Mouse (Mus musculus): ENCODE data around the gene Rinl. TPM values are rescaled to one million over a fixed set of nuclear protein-coding genes. Genes with fewer than 3 reads are reported as not detected.

Gene Rinl
- polyA plus RNA-seq, 1 experiment from 2014 or later, result 3.3 TPM

DNA sequence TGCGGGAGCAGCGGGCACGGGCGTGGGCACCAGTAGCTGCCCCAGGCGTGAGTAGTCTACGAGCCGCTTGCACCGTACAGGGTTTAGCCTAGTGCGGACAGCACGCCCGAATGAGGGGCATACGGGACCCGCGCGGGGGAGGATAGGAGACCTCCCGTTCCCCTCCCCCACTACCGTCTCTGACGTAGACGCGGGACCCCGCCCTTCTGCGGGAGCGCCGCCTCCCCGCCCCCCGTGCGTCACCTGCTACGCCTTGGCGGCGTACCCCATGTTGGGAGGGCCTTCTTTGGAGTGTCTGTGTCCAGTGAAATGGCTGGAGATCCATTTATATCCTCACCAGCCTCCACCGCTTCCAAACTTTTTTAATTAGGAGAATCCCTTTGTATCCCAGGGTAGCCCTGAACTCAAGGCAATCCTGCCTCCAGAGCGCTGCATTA is 20.2 kb downstream of the Rinl start:
- Histone ChIP-seq H3K4me2 (replicated peaks; ENCODE audit: low read depth, low read length) (peak overlapping the region; percentile 72), H3K4me1 (ENCODE audit: control insufficient read depth, insufficient read depth, low read length) (peaks cover 18% of the 10 kb centered on the region), H3K27me3 (ENCODE audit: control insufficient read depth, insufficient read depth, low read length) (no peaks in the 10 kb centered on the region), H3K27ac (ENCODE audit: low read length) (peak overlapping the region; percentile 100), H3K9ac (replicated peaks; ENCODE audit: low read depth, low read length) (peak overlapping the region; percentile 82), H3K36me3 (ENCODE audit: control insufficient read depth, insufficient read depth, low read length) (peaks cover 19% of the 10 kb centered on the region), H3K4me3 (ENCODE audit: low read depth, low read length) (peak overlapping the region; percentile 69), H3K9me3 (ENCODE audit: control insufficient read depth, low read depth, low read length) (no peaks in the 10 kb centered on the region)
- peak; percentile 69 for ATAC-seq (ENCODE audit: insufficient number of reproducible peaks, insufficient read depth, low FRiP score, low read depth)
- WGBS, result 0% methylated on average over 31 of the region's 32 CpGs

DNA sequence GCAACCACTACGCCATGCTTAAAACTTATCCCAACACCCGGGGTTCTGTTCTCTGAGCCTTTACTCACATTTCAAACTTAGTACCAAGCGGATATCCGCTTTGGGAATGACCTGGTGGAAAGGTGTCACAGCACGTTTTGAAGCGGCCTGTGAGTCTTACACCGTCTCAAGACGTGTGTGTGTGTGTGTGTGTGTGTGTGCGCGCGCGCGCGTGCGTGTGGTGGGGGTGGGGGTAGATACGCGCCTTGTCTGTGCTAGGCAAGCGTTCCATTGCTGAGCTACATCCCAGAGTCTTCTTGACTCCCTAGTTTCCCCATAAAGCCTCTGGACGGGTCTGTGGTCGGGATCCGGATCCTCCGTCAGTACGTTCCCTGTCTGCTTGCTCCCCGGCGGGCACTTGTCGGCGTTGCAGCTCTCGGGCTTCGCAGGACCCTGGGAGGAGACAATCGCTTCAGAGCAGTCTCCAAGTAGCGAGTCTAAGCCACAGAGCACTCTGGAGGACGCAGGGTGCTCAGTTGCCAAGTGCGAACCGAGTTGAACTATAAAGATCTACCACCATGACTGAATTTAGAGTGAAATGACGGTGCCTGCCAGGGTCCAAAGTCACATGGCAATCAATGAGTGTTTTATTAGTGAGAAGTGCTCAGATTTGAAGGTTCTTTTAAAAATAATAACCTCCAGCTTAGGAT is 20.8 kb downstream of the Rinl start:
- ATAC-seq (ENCODE audit: insufficient number of reproducible peaks, insufficient read depth, low FRiP score, low read depth), result peak; percentile 14; the same call in 1 of the 2 replicates
- peak overlapping the region; percentile 82 for H3K9ac ChIP-seq (replicated peaks; ENCODE audit: low read depth, low read length)
- WGBS, result under 1% methylated on average over 35 of the region's 35 CpGs
- peaks cover 25% of the 10 kb centered on the region for H3K36me3 ChIP-seq (ENCODE audit: control insufficient read depth, insufficient read depth, low read length)
- H3K4me1 ChIP-seq (ENCODE audit: control insufficient read depth, insufficient read depth, low read length), result peaks cover 16% of the 10 kb centered on the region; the same call in 1 of the 2 replicates
- peak overlapping the region; percentile 69 for H3K4me3 ChIP-seq (ENCODE audit: low read depth, low read length)
- H3K4me2 ChIP-seq (replicated peaks; ENCODE audit: low read depth, low read length), result peak overlapping the region; percentile 72
- H3K27me3 ChIP-seq (ENCODE audit: control insufficient read depth, insufficient read depth, low read length), result no peaks in the 10 kb centered on the region
- peak overlapping the region; percentile 100 for H3K27ac ChIP-seq (ENCODE audit: low read length)
- no peaks in the 10 kb centered on the region for H3K9me3 ChIP-seq (ENCODE audit: control insufficient read depth, low read depth, low read length)

- Histone ChIP-seq H3K4me3 (ENCODE audit: low read depth, low read length) (peak overlapping the region; percentile 73), H3K4me2 (replicated peaks; ENCODE audit: low read depth, low read length) (peak overlapping the region; percentile 72), H3K9ac (replicated peaks; ENCODE audit: low read depth, low read length) (peak overlapping the region; percentile 98), H3K4me1 (ENCODE audit: control insufficient read depth, insufficient read depth, low read length) (peaks cover 20% of the 10 kb centered on the region), H3K27ac (ENCODE audit: low read length) (peak overlapping the region; percentile 100), H3K36me3 (ENCODE audit: control insufficient read depth, insufficient read depth, low read length) (peaks cover 34% of the 10 kb centered on the region), H3K9me3 (ENCODE audit: control insufficient read depth, low read depth, low read length) (no peaks in the 10 kb centered on the region), H3K27me3 (ENCODE audit: control insufficient read depth, insufficient read depth, low read length) (no peaks in the 10 kb centered on the region)
- under 1% methylated on average over 70 of the region's 70 CpGs for WGBS
- ATAC-seq (ENCODE audit: insufficient number of reproducible peaks, insufficient read depth, low FRiP score, low read depth), result peak; percentile 91
These were observed 21.6 kb downstream of the Rinl start for GRCm38 (mm10) chr7:28810107-28811066.

GRCm38 (mm10) chr7:28811228-28811627 is 22.5 kb downstream of the Rinl start:
- Histone ChIP-seq H3K27me3 (ENCODE audit: control insufficient read depth, insufficient read depth, low read length) (no peaks in the 10 kb centered on the region), H3K27ac (ENCODE audit: low read length) (peak overlapping the region; percentile 99), H3K4me1 (ENCODE audit: control insufficient read depth, insufficient read depth, low read length) (peaks cover 22% of the 10 kb centered on the region), H3K4me2 (replicated peaks; ENCODE audit: low read depth, low read length) (peak overlapping the region; percentile 95), H3K4me3 (ENCODE audit: low read depth, low read length) (peak overlapping the region; percentile 73), H3K9me3 (ENCODE audit: control insufficient read depth, low read depth, low read length) (no peaks in the 10 kb centered on the region), H3K36me3 (ENCODE audit: control insufficient read depth, insufficient read depth, low read length) (peaks cover 42% of the 10 kb centered on the region), H3K9ac (replicated peaks; ENCODE audit: low read depth, low read length) (peak overlapping the region; percentile 98)
- ATAC-seq (ENCODE audit: insufficient number of reproducible peaks, insufficient read depth, low FRiP score, low read depth), result peak; percentile 24; the same call in 1 of the 2 replicates
- 0% methylated on average over 40 of the region's 40 CpGs for WGBS

GRCm38 (mm10) chr7:28811640-28812275 is 23.0 kb downstream of the Rinl start:
- H3K27me3 ChIP-seq (ENCODE audit: control insufficient read depth, insufficient read depth, low read length), result no peaks in the 10 kb centered on the region
- H3K4me3 ChIP-seq (ENCODE audit: low read depth, low read length), result peak overlapping the region; percentile 73
- peak overlapping the region; percentile 27; the same call in 1 of the 2 replicates for H3K27ac ChIP-seq (ENCODE audit: low read length)
- peak overlapping the region; percentile 98 for H3K9ac ChIP-seq (replicated peaks; ENCODE audit: low read depth, low read length)
- H3K4me1 ChIP-seq (ENCODE audit: control insufficient read depth, insufficient read depth, low read length), result peaks cover 22% of the 10 kb centered on the region
- no peak for ATAC-seq (ENCODE audit: insufficient number of reproducible peaks, insufficient read depth, low FRiP score, low read depth)
- H3K4me2 ChIP-seq (replicated peaks; ENCODE audit: low read depth, low read length), result peak overlapping the region; percentile 95
- no peaks in the 10 kb centered on the region for H3K9me3 ChIP-seq (ENCODE audit: control insufficient read depth, low read depth, low read length)
- H3K36me3 ChIP-seq (ENCODE audit: control insufficient read depth, insufficient read depth, low read length), result peaks cover 47% of the 10 kb centered on the region
- 7% methylated on average over 7 of the region's 7 CpGs for WGBS

- Histone ChIP-seq H3K4me2 (replicated peaks; ENCODE audit: low read depth, low read length) (peak overlapping the region; percentile 95), H3K9ac (replicated peaks; ENCODE audit: low read depth, low read length) (peak overlapping the region; percentile 98; the same call in 1 of the 2 replicates), H3K27ac (ENCODE audit: low read length) (0 out of 2 replicates have a peak overlapping the region, but pooled peaks have one; percentile 7), H3K4me1 (ENCODE audit: control insufficient read depth, insufficient read depth, low read length) (peaks cover 27% of the 10 kb centered on the region), H3K9me3 (ENCODE audit: control insufficient read depth, low read depth, low read length) (no peaks in the 10 kb centered on the region), H3K27me3 (ENCODE audit: control insufficient read depth, insufficient read depth, low read length) (no peaks in the 10 kb centered on the region), H3K4me3 (ENCODE audit: low read depth, low read length) (peak overlapping the region; percentile 73), H3K36me3 (ENCODE audit: control insufficient read depth, insufficient read depth, low read length) (peaks cover 54% of the 10 kb centered on the region)
- no peak for ATAC-seq (ENCODE audit: insufficient number of reproducible peaks, insufficient read depth, low FRiP score, low read depth)
- WGBS, result 58% methylated on average over 4 of the region's 4 CpGs
These were observed 23.7 kb downstream of the Rinl start for GRCm38 (mm10) chr7:28812436-28812835.

- ATAC-seq (ENCODE audit: insufficient number of reproducible peaks, insufficient read depth, low FRiP score, low read depth), result no peak
- peaks cover 25% of the 10 kb centered on the region for H3K4me1 ChIP-seq (ENCODE audit: control insufficient read depth, insufficient read depth, low read length)
- H3K27ac ChIP-seq (ENCODE audit: low read length), result peak overlapping the region; percentile 7; the same call in 1 of the 2 replicates
- H3K36me3 ChIP-seq (ENCODE audit: control insufficient read depth, insufficient read depth, low read length), result peaks cover 59% of the 10 kb centered on the region
- 70% methylated on average over 5 of the region's 5 CpGs for WGBS
- H3K27me3 ChIP-seq (ENCODE audit: control insufficient read depth, insufficient read depth, low read length), result no peaks in the 10 kb centered on the region
- no peaks in the 10 kb centered on the region for H3K9me3 ChIP-seq (ENCODE audit: control insufficient read depth, low read depth, low read length)
- H3K9ac ChIP-seq (replicated peaks; ENCODE audit: low read depth, low read length), result peak overlapping the region; percentile 98; the same call in 1 of the 2 replicates
- peak overlapping the region; percentile 73 for H3K4me3 ChIP-seq (ENCODE audit: low read depth, low read length)
- H3K4me2 ChIP-seq (replicated peaks; ENCODE audit: low read depth, low read length), result peak overlapping the region; percentile 95
These were observed 24.2 kb downstream of the Rinl start for GRCm38 (mm10) chr7:28812949-28813348.
